9 mouse cellular contexts compared by ENCODE assay signal in the genomic region with DNA sequence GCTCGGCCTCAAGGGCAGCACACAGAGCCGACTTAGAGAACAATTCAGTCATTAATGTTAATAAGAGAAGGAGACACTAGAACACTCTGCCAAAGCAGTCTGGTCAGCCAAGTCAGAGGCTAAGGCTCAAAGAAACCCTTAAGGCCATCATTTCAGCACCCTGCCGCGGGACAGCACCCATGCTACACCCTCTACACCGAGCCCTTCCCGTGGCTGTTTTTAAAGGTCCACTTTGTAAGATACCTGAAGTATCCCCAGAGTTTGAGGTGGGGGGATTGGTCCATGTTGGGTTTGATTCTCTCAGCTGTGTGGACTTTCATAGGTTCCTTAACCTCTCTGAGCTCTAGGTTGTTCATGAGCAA. TPM values are rescaled to one million over a fixed set of nuclear protein-coding genes. Genes with fewer than 3 reads are reported as not detected.
A peak's percentile ranks its signal among the peaks of the same experiment; 100 is the strongest.
DNase-seq lines count a peak whose midpoint lies in the region; ATAC-seq lines count a peak whose summit lies in the region.
"Had no signal": no experiment of that assay in that cellular context is flagged by ENCODE, and none has a peak within 500 bp of the region (broad histone marks: within the 10 kb centered on the region; RNA-seq: fewer than 3 reads in every experiment).

No protein-coding gene starts in this region.

- H3K4me3 ChIP-seq in forebrain, embryonic 12.5 days (replicated peaks): no peak overlapping the region
- no peak overlapping the region for H3K4me3 ChIP-seq in forebrain, embryonic 16.5 days (replicated peaks; ENCODE audit: low read length)
- no peak overlapping the region for H3K4me3 ChIP-seq in neural tube, embryonic 13.5 days

- peak overlapping the region; percentile 47 for H3K4me2 ChIP-seq in forebrain, embryonic 12.5 days
- no peak overlapping the region for H3K4me2 ChIP-seq in forebrain, embryonic 16.5 days (ENCODE audit: low read length)
- 0 out of 2 replicates have a peak overlapping the region, but pooled peaks have one; percentile 47 for H3K4me2 ChIP-seq in neural tube, embryonic 13.5 days

- H3K27ac ChIP-seq in forebrain, embryonic 12.5 days: no peak overlapping the region
- H3K27ac ChIP-seq in forebrain, embryonic 16.5 days (ENCODE audit: low read length): no peak overlapping the region
- no peak overlapping the region for H3K27ac ChIP-seq in neural tube, embryonic 13.5 days (replicated peaks)

- peaks cover 16% of the 10 kb centered on the region for H3K4me1 ChIP-seq in forebrain, embryonic 12.5 days
- H3K4me1 ChIP-seq in forebrain, embryonic 16.5 days (replicated peaks; ENCODE audit: control insufficient read depth, insufficient read depth, low read length): peaks cover 18% of the 10 kb centered on the region
- peaks cover 22% of the 10 kb centered on the region for H3K4me1 ChIP-seq in neural tube, embryonic 13.5 days (replicated peaks)

- ATAC-seq in forebrain, embryonic 12.5 days (ENCODE audit: low FRiP score): no peak
- ATAC-seq in forebrain, embryonic 16.5 days: no peak
- no peak for ATAC-seq in neural tube, embryonic 13.5 days (ENCODE audit: low read depth)

- peak; percentile 49 for DNase-seq in 416B (ENCODE audit: low read depth)
- DNase-seq in embryo, embryonic 11 days: peak; percentile 75
- peak; percentile 57 to 64 for DNase-seq in kidney, postnatal 25 days
- DNase-seq in frontal cortex, postnatal 25 days (ENCODE audit: low spot score in 2 of 2): no peak
- no peak for DNase-seq in left cerebral cortex, postnatal 14 days (ENCODE audit: low spot score in 2 of 2)

- H3K9ac ChIP-seq in forebrain, embryonic 12.5 days: no peak overlapping the region
- no peak overlapping the region for H3K9ac ChIP-seq in forebrain, embryonic 16.5 days (replicated peaks; ENCODE audit: low read depth, low read length)
- H3K9ac ChIP-seq in neural tube, embryonic 13.5 days: no peak overlapping the region

- peaks cover 93% of the 10 kb centered on the region for H3K27me3 ChIP-seq in forebrain, embryonic 12.5 days
- peaks cover 36% of the 10 kb centered on the region for H3K27me3 ChIP-seq in forebrain, embryonic 16.5 days (replicated peaks; ENCODE audit: control insufficient read depth, insufficient read depth, low read length)
- peaks cover 97% of the 10 kb centered on the region for H3K27me3 ChIP-seq in neural tube, embryonic 13.5 days

- no peaks in the 10 kb centered on the region for H3K36me3 ChIP-seq in forebrain, embryonic 12.5 days (replicated peaks)
- H3K36me3 ChIP-seq in forebrain, embryonic 16.5 days (ENCODE audit: control insufficient read depth, insufficient read depth): no peaks in the 10 kb centered on the region
- H3K36me3 ChIP-seq in neural tube, embryonic 13.5 days: no peaks in the 10 kb centered on the region

- 5% methylated on average over 6 of the region's 6 CpGs for WGBS in forebrain, embryonic 12.5 days
- WGBS in forebrain, embryonic 16.5 days: 1% methylated on average over 6 of the region's 6 CpGs
- 2% methylated on average over 6 of the region's 6 CpGs for WGBS in neural tube, embryonic 13.5 days

- H3K9me3 ChIP-seq in forebrain, embryonic 12.5 days: no peaks in the 10 kb centered on the region
- no peaks in the 10 kb centered on the region for H3K9me3 ChIP-seq in forebrain, embryonic 16.5 days (ENCODE audit: control insufficient read depth, low read length)
- H3K9me3 ChIP-seq in neural tube, embryonic 13.5 days: no peaks in the 10 kb centered on the region

- intact Hi-C loops in left cerebral cortex, postnatal 14 days (cut with DNase I): no loop called here

RNA-seq across cellular contexts. Expression of a gene that starts 6.1 kb away (rescaled TPM):
- 1.1 and 1.6 TPM in 2 replicates for polyA plus RNA-seq in forebrain, embryonic 12.5 days (2016; fragmentation: Nextera tagmentation; extraction: Ambion mirVana)
- polyA plus RNA-seq in forebrain, embryonic 16.5 days (2015; fragmentation: Nextera tagmentation; extraction: Ambion mirVana): 5.2 and 9.4 TPM in 2 replicates
- polyA plus RNA-seq in neural tube, embryonic 13.5 days (2015; fragmentation: Nextera tagmentation; extraction: Ambion mirVana): 17.1 and 23.5 TPM in 2 replicates
- total RNA-seq in left cerebral cortex, postnatal 14 days (2021): 10 to 100 TPM; 46.0 to 56.9 TPM
- total RNA-seq: gastrocnemius, postnatal 4 days had no signal

RNA-seq across cellular contexts. Expression of a gene that starts 37.0 kb away (rescaled TPM):
- polyA plus RNA-seq in forebrain, embryonic 12.5 days (2016; fragmentation: Nextera tagmentation; extraction: Ambion mirVana): 1.5 and 1.6 TPM in 2 replicates
- 6.4 and 11.2 TPM in 2 replicates for polyA plus RNA-seq in forebrain, embryonic 16.5 days (2015; fragmentation: Nextera tagmentation; extraction: Ambion mirVana)
- 6.1 and 7.1 TPM in 2 replicates for polyA plus RNA-seq in neural tube, embryonic 13.5 days (2015; fragmentation: Nextera tagmentation; extraction: Ambion mirVana)
- total RNA-seq in left cerebral cortex, postnatal 14 days (2021): 10 to 100 TPM; 41.2 to 43.1 TPM

RNA-seq across cellular contexts. Expression of a gene that starts 37.3 kb away (rescaled TPM):
- 49.5 and 51.4 TPM in 2 replicates for polyA plus RNA-seq in forebrain, embryonic 12.5 days (2016; fragmentation: Nextera tagmentation; extraction: Ambion mirVana)
- 61.5 and 62.7 TPM in 2 replicates for polyA plus RNA-seq in forebrain, embryonic 16.5 days (2015; fragmentation: Nextera tagmentation; extraction: Ambion mirVana)
- 39.2 and 45.6 TPM in 2 replicates for polyA plus RNA-seq in neural tube, embryonic 13.5 days (2015; fragmentation: Nextera tagmentation; extraction: Ambion mirVana)
- total RNA-seq in left cerebral cortex, postnatal 14 days (2021): 10 to 100 TPM; 71.2 to 72.2 TPM

Comparison
In these comparisons a context has a peak if more than half of its experiments do, and no peak if none do; other contexts are left out.
1. DNase-seq: peak in 416B (single experiment), embryo, embryonic 11 days (single experiment) and kidney, postnatal 25 days (2 of 2); none in frontal cortex, postnatal 25 days (0 of 2) and left cerebral cortex, postnatal 14 days (0 of 2).